Mouse (Mus musculus) heart, adult 2 months (tissue): ENCODE results near the gene Vps4a. TPM values are rescaled to one million over a fixed set of nuclear protein-coding genes. Genes with fewer than 3 reads are reported as not detected.
"Not testable (repeated sequence)": the region's sequence is repeated elsewhere in the genome, so short reads cannot be mapped to it uniquely, and the experiment has no call there.

Source experiments
- DNase-seq, 2 experiments: peaks; one replicate each; pipeline ENCODE4 v3.0.0; 2021
- H3K27ac ChIP-seq: fragments of 200-600 bp; 2 replicates; pipeline ENCODE4 v1.8.1; 2022
- H3K27me3 ChIP-seq: fragments of 200-500 bp; 2 replicates; pipeline ENCODE4 v1.6.1; 2012; ENCODE audit warnings: mild to moderate bottlenecking, low read length, inconsistent platforms, mixed read lengths; ENCODE audit not compliant: control insufficient read depth, insufficient read depth
- H3K36me3 ChIP-seq: fragments of 200-500 bp; 2 replicates; pipeline ENCODE4 v1.6.1; 2012; ENCODE audit warnings: low read length, inconsistent platforms; ENCODE audit not compliant: control insufficient read depth, insufficient read depth
- H3K4me1 ChIP-seq: fragments of 200-500 bp; 2 replicates; pipeline ENCODE4 v1.6.1; 2011; ENCODE audit warnings: low read length; ENCODE audit not compliant: control insufficient read depth, insufficient read depth
- H3K4me3 ChIP-seq: fragments of 200-600 bp; 2 replicates; pipeline ENCODE4 v1.8.1; 2022
- H3K79me2 ChIP-seq: fragments of 200-500 bp; replicated peaks from 2 replicates; pipeline ENCODE4 v1.6.1; 2012; ENCODE audit warnings: mild to moderate bottlenecking, inconsistent platforms, low read length, moderate library complexity, mixed read lengths; ENCODE audit not compliant: control insufficient read depth, insufficient read depth
- H3K9ac ChIP-seq: fragments of 200-500 bp; 2 replicates; pipeline ENCODE4 v1.6.1; 2012; ENCODE audit warnings: low read depth, mild to moderate bottlenecking, control low read depth, inconsistent platforms, low read length, mixed read lengths
- CTCF ChIP-seq: fragments of 200-600 bp; IDR thresholded peaks from 2 replicates; pipeline ENCODE4 v1.8.1; 2022; ENCODE audit warnings: antibody characterized with exemption, mild to moderate bottlenecking, moderate library complexity
- EP300 ChIP-seq: fragments of 200-500 bp; IDR thresholded peaks from 2 replicates; pipeline ENCODE4 v1.6.1; 2011; ENCODE audit warnings: low read depth, low read length, control low read depth; ENCODE audit not compliant: insufficient read depth
- POLR2A ChIP-seq: fragments of 200-500 bp; IDR thresholded peaks from 2 replicates; pipeline ENCODE4 v1.6.1; 2011; ENCODE audit warnings: mild to moderate bottlenecking, low read depth, low read length, control low read depth; ENCODE audit not compliant: insufficient read depth
- WGBS: fragments of 180-500 bp; shearing (Covaris S2); methylation state at CpG from one replicate; pipeline ENCODE4 v1.1.7; 2018; 5-methylcytosine and 5-hydroxymethylcytosine counted together
- intact Hi-C: fragments of 180-260 bp; cut with DNase I; formaldehyde crosslinking; loops from one replicate; pipeline ENCODE4 v1.15.1; 2025
- long read RNA-seq: library from polyadenylated mRNA; stranded (forward); transcript quantifications from one replicate; pipeline ENCODE4 v2.0.0, GENCODE M21; 2021
- polyA plus RNA-seq: library from polyadenylated mRNA; depleted of rRNA; stranded (reverse); fragments of >200 nt; gene quantifications from 2 replicates; pipeline ENCODE4 v1.2.3, GENCODE M21; 2012; rRNA removed
- total RNA-seq, 2 experiments: library from RNA; stranded (reverse); gene quantifications; 2 replicates each; pipeline ENCODE4 v1.2.3; 2021

The Vps4a gene
- total RNA-seq: 10 to 100 TPM; 57.1 to 58.3 TPM
- polyA plus RNA-seq: 32.3 and 53.6 TPM in 2 replicates
- long read RNA-seq, transcript Vps4a-201 (11 exons, 2,178 nt): major isoform, 61 of 65 reads
- long read RNA-seq, partial matches to known transcripts: 2 of 65 reads
- long read RNA-seq, other reads (novel, unspliced or antisense): 2 of 65 reads

DNA sequence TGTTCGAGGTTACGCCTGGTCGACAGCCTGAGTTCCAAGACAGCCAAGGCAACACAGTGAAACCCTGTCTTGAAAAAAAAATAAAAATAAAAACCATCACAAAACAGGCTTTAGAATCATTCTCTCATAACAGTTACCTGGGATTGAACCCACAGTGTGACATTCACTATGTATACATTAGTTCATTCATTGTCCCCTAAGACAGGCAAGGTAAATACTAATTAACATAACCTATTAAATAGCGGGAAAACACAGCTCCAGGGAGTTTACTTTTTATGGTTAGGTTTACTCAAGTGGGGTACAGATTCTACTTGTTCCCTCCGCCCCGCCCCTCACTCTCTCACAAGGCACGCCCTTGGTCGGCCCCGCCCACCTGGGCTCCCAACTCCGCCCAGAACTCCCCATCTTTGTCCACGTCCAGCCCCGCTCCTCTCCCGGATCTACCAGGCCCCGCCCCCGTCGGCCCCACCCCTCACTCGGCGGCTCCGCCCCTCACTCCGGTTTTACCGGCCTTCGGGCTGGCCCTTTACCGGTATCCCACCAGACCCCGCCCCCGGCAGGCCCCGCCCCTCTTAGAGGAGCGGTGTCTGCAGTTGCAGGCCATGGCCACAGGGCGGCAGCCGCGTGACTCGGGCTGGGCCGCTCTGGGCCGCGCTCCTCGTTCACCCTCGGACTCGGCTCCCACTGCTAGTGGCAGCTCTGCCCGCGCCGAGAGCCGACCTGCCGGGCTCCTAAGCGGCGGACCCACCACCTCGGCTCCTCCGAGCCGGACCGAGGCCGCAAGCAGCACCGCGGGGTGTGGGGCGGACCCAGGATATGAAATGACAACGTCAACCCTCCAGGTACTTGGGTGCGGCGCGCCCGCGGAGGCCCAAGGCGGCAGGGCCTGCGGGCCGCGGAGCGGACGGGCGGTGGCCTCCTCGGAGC, at the start of gene Vps4a:
Gene Vps4a (plus strand): TSS at position 573 of the 927 bp plus-strand sequence.
- Histone ChIP-seq H3K4me1 (peaks cover 2% of the 10 kb centered on the region), H3K36me3 (no peaks in the 10 kb centered on the region; the same call in 1 of the 2 replicates), H3K27ac (peak within 1 kb of the TSS; percentile 87), H3K4me3 (peak within 1 kb of the TSS; percentile 95), H3K79me2 (peaks cover 2% of the 10 kb centered on the region; the same call in 1 of the 2 replicates), H3K27me3 (no peaks in the 10 kb centered on the region), H3K9ac (peak within 1 kb of the TSS; percentile 97)
- TF ChIP-seq POLR2A (peak; percentile 61), CTCF (peak; percentile 97), EP300 (no peak)
- DNase-seq: peak; percentile 96 to 99
- intact Hi-C loops: loop anchor here (1.0 kb wide), 2 partner anchors 17 to 25 kb away; partner anchors contain the start of genes Cog8, Nip7 and Pdf
- WGBS: 5% methylated on average over 63 of the region's 66 CpGs

GRCm38 (mm10) chr8:106985404-106985821, 45.6 kb upstream of the Vps4a start:
- Histone ChIP-seq H3K27ac (no peak overlapping the region), H3K27me3 (no peaks in the 10 kb centered on the region), H3K79me2 (no peaks in the 10 kb centered on the region; the same call in 1 of the 2 replicates), H3K4me3 (no peak overlapping the region), H3K9ac (no peak overlapping the region), H3K36me3 (no peaks in the 10 kb centered on the region), H3K4me1 (peaks cover 3% of the 10 kb centered on the region)
- 79% methylated on average over 9 of the region's 9 CpGs for WGBS
- intact Hi-C loops: no loop called here
- DNase-seq: no peak
- TF ChIP-seq POLR2A: no peak
- no peak for TF ChIP-seq CTCF
- no peak for TF ChIP-seq EP300

DNA sequence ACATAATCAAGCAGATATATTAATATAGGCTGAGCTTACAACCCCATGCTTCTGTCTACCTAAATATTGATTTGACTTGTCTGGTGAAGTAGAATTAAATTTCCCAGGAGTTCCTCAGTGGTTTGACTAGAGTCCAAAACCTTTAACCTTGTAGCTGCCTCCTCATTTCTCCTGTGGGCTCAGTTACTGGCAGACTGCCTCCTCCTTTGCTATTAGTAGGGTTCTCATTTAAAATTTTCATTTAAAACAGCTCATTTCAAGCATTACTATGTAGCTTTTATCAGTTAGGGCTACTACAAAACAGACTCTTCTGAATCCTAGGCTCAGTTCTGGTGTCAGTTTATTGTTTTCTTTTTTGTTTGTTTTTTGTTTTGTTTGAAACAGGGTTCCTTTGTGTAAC, 45.1 kb upstream of the Vps4a start:
- Histone ChIP-seq H3K27ac (no peak overlapping the region), H3K36me3 (no peaks in the 10 kb centered on the region), H3K79me2 (no peaks in the 10 kb centered on the region; the same call in 1 of the 2 replicates), H3K4me1 (peaks cover 3% of the 10 kb centered on the region), H3K9ac (no peak overlapping the region), H3K4me3 (no peak overlapping the region), H3K27me3 (no peaks in the 10 kb centered on the region)
- DNase-seq: no peak
- no peak for TF ChIP-seq CTCF
- TF ChIP-seq EP300: no peak
- no peak for TF ChIP-seq POLR2A
- intact Hi-C loops: no loop called here

- H3K27me3 ChIP-seq: no peaks in the 10 kb centered on the region
- no peak overlapping the region for H3K4me3 ChIP-seq
- H3K27ac ChIP-seq: 0 out of 2 replicates have a peak overlapping the region, but pooled peaks have one; percentile 3
- H3K79me2 ChIP-seq: no peaks in the 10 kb centered on the region; the same call in 1 of the 2 replicates
- intact Hi-C loops: no loop called here
- no peaks in the 10 kb centered on the region; the same call in 1 of the 2 replicates for H3K36me3 ChIP-seq
- H3K9ac ChIP-seq: no peak overlapping the region
- TF ChIP-seq CTCF (no peak), POLR2A (no peak), EP300 (no peak)
- DNase-seq: no peak
- H3K4me1 ChIP-seq: peaks cover 3% of the 10 kb centered on the region
Observed at GRCm38 (mm10) chr8:106987557-106987956, 43.5 kb upstream of the Vps4a start.

- no peak overlapping the region for H3K27ac ChIP-seq
- H3K4me3 ChIP-seq: no peak overlapping the region
- no peaks in the 10 kb centered on the region for H3K79me2 ChIP-seq
- TF ChIP-seq EP300 (no peak), CTCF (no peak), POLR2A (no peak)
- no peak overlapping the region for H3K9ac ChIP-seq
- intact Hi-C loops: no loop called here
- H3K36me3 ChIP-seq: peaks cover 2% of the 10 kb centered on the region
- peaks cover 3% of the 10 kb centered on the region for H3K4me1 ChIP-seq
- no peak for DNase-seq
- WGBS: 90% methylated on average over 7 of the region's 7 CpGs
- no peaks in the 10 kb centered on the region for H3K27me3 ChIP-seq
Observed at GRCm38 (mm10) chr8:106991393-106991792, 39.6 kb upstream of the Vps4a start.

- H3K79me2 ChIP-seq, DNase-seq, H3K4me1 ChIP-seq, intact Hi-C loops, H3K4me3 ChIP-seq, H3K36me3 ChIP-seq, H3K27ac ChIP-seq, H3K9ac ChIP-seq, H3K27me3 ChIP-seq: not testable (repeated sequence)
- peak; percentile 58 for TF ChIP-seq CTCF
- 87% methylated on average over 4 of the region's 4 CpGs for WGBS
Observed at GRCm38 (mm10) chr8:106996339-106996738, 34.7 kb upstream of the Vps4a start.
